Comparison of ENCODE assay signal across 21 mouse cellular contexts in the genomic region with DNA sequence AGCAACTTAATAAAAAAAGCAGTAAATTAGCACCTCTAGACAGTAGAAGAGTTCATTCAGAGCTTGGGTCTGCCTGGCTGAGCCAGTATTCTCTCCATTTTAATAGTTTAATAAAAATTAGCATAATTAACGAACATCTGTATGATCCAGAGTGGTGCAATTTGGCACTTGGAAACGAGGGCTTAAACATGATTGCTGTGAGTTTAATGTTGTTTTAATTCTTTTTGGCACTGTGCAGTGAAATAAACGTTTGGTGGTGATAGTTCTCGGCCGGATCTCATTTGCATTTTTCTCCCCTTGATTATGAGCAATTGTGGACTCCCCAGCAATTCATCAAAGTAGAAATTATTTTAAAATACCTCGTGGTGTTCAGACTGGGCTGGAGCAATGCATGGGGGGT. TPM values are rescaled to one million over a fixed set of nuclear protein-coding genes. Genes with fewer than 3 reads are reported as not detected.
A peak's percentile ranks its signal among the peaks of the same experiment; 100 is the strongest.
DNase-seq lines count a peak whose midpoint lies in the region; ATAC-seq and TF ChIP-seq lines count a peak whose summit lies in the region.
"Had no signal": no experiment of that assay in that cellular context is flagged by ENCODE, and none has a peak within 500 bp of the region (broad histone marks: within the 10 kb centered on the region; RNA-seq: fewer than 3 reads in every experiment).

No protein-coding gene starts in this region.

- TF ChIP-seq CTCF in CH12.LX (conservative IDR thresholded peaks at IDR 0.05 in 1 of 2, IDR thresholded peaks at IDR 0.05 in 1 of 2; ENCODE audit: low read depth in 2 of 2, low read length in 2 of 2) = no peak
- no peak for TF ChIP-seq CTCF in hindbrain, postnatal 0 days (IDR thresholded peaks at IDR 0.05; ENCODE audit: low read depth)
- no peak for TF ChIP-seq CTCF in layer of hippocampus, adult 2 months (conservative IDR thresholded peaks at IDR 0.05)

- H3K36me3 ChIP-seq in forebrain, embryonic 12.5 days (replicated peaks) = no peaks in the 10 kb centered on the region
- no peaks in the 10 kb centered on the region for H3K36me3 ChIP-seq in forebrain, embryonic 11.5 days (ENCODE audit: control insufficient read depth, insufficient read depth, low read length)
- no peaks in the 10 kb centered on the region for H3K36me3 ChIP-seq in hindbrain, embryonic 14.5 days (replicated peaks; ENCODE audit: control insufficient read depth, insufficient read depth)
- no peaks in the 10 kb centered on the region for H3K36me3 ChIP-seq in hindbrain, embryonic 10.5 days
- no peaks in the 10 kb centered on the region for H3K36me3 ChIP-seq in CH12.LX (replicated peaks in 1 of 2; ENCODE audit: control insufficient read depth in 1 of 2, insufficient read depth in 1 of 2, low read length in 1 of 2)
- no peaks in the 10 kb centered on the region for H3K36me3 ChIP-seq in hindbrain, postnatal 0 days (ENCODE audit: insufficient read depth, low read length)
- H3K36me3 ChIP-seq: embryonic facial prominence, embryonic 12.5 days; heart, embryonic 13.5 days had no signal

- ATAC-seq in forebrain, embryonic 12.5 days (ENCODE audit: low FRiP score) = no peak
- ATAC-seq in forebrain, embryonic 11.5 days (replicated peaks; ENCODE audit: low FRiP score) = no peak
- ATAC-seq in hindbrain, embryonic 14.5 days (ENCODE audit: low FRiP score) = no peak
- ATAC-seq in hindbrain, postnatal 0 days = no peak
- no peak for ATAC-seq in erythroblast, adult 5-6 weeks (replicated peaks; ENCODE audit: low FRiP score, poor library complexity, severe bottlenecking)
- ATAC-seq: CD4-positive, CD25-positive, alpha-beta regulatory T cell, adult 4 months; inflammation-experienced regulatory T-cells, adult 6 months; intestine, postnatal 0 days had no signal

- 0 out of 2 replicates have a peak overlapping the region, but pooled peaks have one; percentile 37 for H3K27ac ChIP-seq in forebrain, embryonic 12.5 days
- no peak overlapping the region for H3K27ac ChIP-seq in forebrain, embryonic 11.5 days (ENCODE audit: low read depth, low read length)
- peak overlapping the region; percentile 83 for H3K27ac ChIP-seq in hindbrain, embryonic 14.5 days
- no peak overlapping the region for H3K27ac ChIP-seq in hindbrain, embryonic 10.5 days
- H3K27ac ChIP-seq in CH12.LX (ENCODE audit: insufficient read depth, low read depth) = no peak overlapping the region
- H3K27ac ChIP-seq in hindbrain, postnatal 0 days = 0 out of 2 replicates have a peak overlapping the region, but pooled peaks have one; percentile 32
- H3K27ac ChIP-seq in layer of hippocampus, adult 2 months = no peak overlapping the region
- H3K27ac ChIP-seq: embryonic facial prominence, embryonic 12.5 days; heart, embryonic 13.5 days had no signal

- TF ChIP-seq RAD21 in CH12.LX (IDR thresholded peaks at IDR 0.05; ENCODE audit: low read depth, low read length) = no peak

- in situ Hi-C loops in CH12.LX (cut with MboI; ENCODE audit: low pct_ligation_motif_present, low pct_unique_long_range_greater_than_20kb, low sequenced_read_pairs) = no loop called here

- no peak overlapping the region for H3K9ac ChIP-seq in forebrain, embryonic 12.5 days
- H3K9ac ChIP-seq in forebrain, embryonic 11.5 days (ENCODE audit: low read length) = no peak overlapping the region
- H3K9ac ChIP-seq in hindbrain, embryonic 14.5 days = no peak overlapping the region
- no peak overlapping the region for H3K9ac ChIP-seq in CH12.LX (ENCODE audit: insufficient read depth, low read depth)
- H3K9ac ChIP-seq in hindbrain, postnatal 0 days (replicated peaks; ENCODE audit: low read length) = no peak overlapping the region
- H3K9ac ChIP-seq: embryonic facial prominence, embryonic 12.5 days; heart, embryonic 13.5 days had no signal

- TF ChIP-seq POLR2A in CH12.LX (IDR thresholded peaks at IDR 0.05; ENCODE audit: low read depth, low read length) = no peak

- H3K4me3 ChIP-seq in forebrain, embryonic 12.5 days (replicated peaks) = no peak overlapping the region
- no peak overlapping the region for H3K4me3 ChIP-seq in forebrain, embryonic 11.5 days (ENCODE audit: low read depth, low read length)
- H3K4me3 ChIP-seq in hindbrain, embryonic 14.5 days (replicated peaks; ENCODE audit: low read length) = no peak overlapping the region
- no peak overlapping the region for H3K4me3 ChIP-seq in hindbrain, embryonic 10.5 days
- no peak overlapping the region for H3K4me3 ChIP-seq in CH12.LX (replicated peaks in 1 of 3; ENCODE audit: low read depth in 2 of 3, low read length in 2 of 3, poor library complexity in 1 of 3)
- no peak overlapping the region for H3K4me3 ChIP-seq in hindbrain, postnatal 0 days (ENCODE audit: low read length)
- H3K4me3 ChIP-seq in layer of hippocampus, adult 2 months = no peak overlapping the region
- H3K4me3 ChIP-seq: embryonic facial prominence, embryonic 12.5 days; heart, embryonic 13.5 days had no signal

- no peaks in the 10 kb centered on the region for H3K9me3 ChIP-seq in forebrain, embryonic 12.5 days
- no peaks in the 10 kb centered on the region for H3K9me3 ChIP-seq in forebrain, embryonic 11.5 days (ENCODE audit: control insufficient read depth, low read length)
- no peaks in the 10 kb centered on the region for H3K9me3 ChIP-seq in hindbrain, embryonic 14.5 days (ENCODE audit: control insufficient read depth, low read length)
- no peaks in the 10 kb centered on the region for H3K9me3 ChIP-seq in hindbrain, embryonic 10.5 days
- no peaks in the 10 kb centered on the region for H3K9me3 ChIP-seq in CH12.LX (replicated peaks; ENCODE audit: low read length)
- H3K9me3 ChIP-seq in hindbrain, postnatal 0 days (ENCODE audit: low read length) = no peaks in the 10 kb centered on the region
- H3K9me3 ChIP-seq: embryonic facial prominence, embryonic 12.5 days; heart, embryonic 13.5 days had no signal

- dilution Hi-C loops in CH12.LX (cut with MboI; ENCODE audit: extremely low pct_ligation_motif_present, extremely low pct_unique_long_range_greater_than_20kb, low sequenced_read_pairs) = no loop called here

- WGBS in forebrain, embryonic 12.5 days = 59% methylated on average over 6 of the region's 6 CpGs
- 69% methylated on average over 6 of the region's 6 CpGs for WGBS in forebrain, embryonic 11.5 days
- 50% methylated on average over 6 of the region's 6 CpGs for WGBS in hindbrain, embryonic 14.5 days
- WGBS in hindbrain, embryonic 10.5 days = 76% methylated on average over 6 of the region's 6 CpGs
- WGBS in hindbrain, postnatal 0 days = 44% methylated on average over 6 of the region's 6 CpGs

- no peaks in the 10 kb centered on the region for H3K79me2 ChIP-seq in CH12.LX (replicated peaks; ENCODE audit: control insufficient read depth, extremely low read depth, insufficient read depth, poor library complexity, severe bottlenecking)

- no peak overlapping the region for H3K4me2 ChIP-seq in forebrain, embryonic 12.5 days
- no peak overlapping the region for H3K4me2 ChIP-seq in forebrain, embryonic 11.5 days (ENCODE audit: low read depth, low read length, severe bottlenecking)
- peak overlapping the region; percentile 29; the same call in 1 of the 2 replicates for H3K4me2 ChIP-seq in hindbrain, embryonic 14.5 days (replicated peaks)
- H3K4me2 ChIP-seq in CH12.LX (ENCODE audit: insufficient read depth, low read depth, poor library complexity, severe bottlenecking) = peak overlapping the region; percentile 17; the same call in 1 of the 2 replicates
- H3K4me2 ChIP-seq in hindbrain, postnatal 0 days (ENCODE audit: low read depth, low read length) = 0 out of 2 replicates have a peak overlapping the region, but pooled peaks have one; percentile 2
- H3K4me2 ChIP-seq: embryonic facial prominence, embryonic 12.5 days; heart, embryonic 13.5 days had no signal

- no peak for DNase-seq in forebrain, embryonic 11.5 days (ENCODE audit: low spot score)
- no peak for DNase-seq in hindbrain, embryonic 14.5 days (ENCODE audit: low spot score)
- DNase-seq in hindbrain, embryonic 10.5 days (ENCODE audit: low spot score) = no peak
- DNase-seq in CH12.LX (ENCODE audit: extremely low read depth) = no peak
- DNase-seq in hindbrain, postnatal 0 days (ENCODE audit: low spot score) = no peak
- no peak for DNase-seq in layer of hippocampus, adult 2 months (ENCODE audit: low spot score in 2 of 2)
- DNase-seq: adrenal gland, postnatal 10 days; B cell, adult 2 months; cerebellum, adult 11-12 months; cerebellum, adult 9-10 months; cerebellum, postnatal 25 days; gastrocnemius, postnatal 36 days; heart, adult 11 months; heart, postnatal 4 days had no signal

- peaks cover 26% of the 10 kb centered on the region for H3K4me1 ChIP-seq in forebrain, embryonic 12.5 days
- H3K4me1 ChIP-seq in forebrain, embryonic 11.5 days (replicated peaks; ENCODE audit: control insufficient read depth, insufficient read depth, low read length) = peaks cover 13% of the 10 kb centered on the region
- peaks cover 40% of the 10 kb centered on the region for H3K4me1 ChIP-seq in hindbrain, embryonic 14.5 days (replicated peaks; ENCODE audit: control insufficient read depth, insufficient read depth, low read length)
- peaks cover 28% of the 10 kb centered on the region for H3K4me1 ChIP-seq in hindbrain, embryonic 10.5 days (replicated peaks)
- H3K4me1 ChIP-seq in CH12.LX (ENCODE audit: control insufficient read depth in 1 of 2, insufficient read depth in 2 of 2) = no peaks in the 10 kb centered on the region
- H3K4me1 ChIP-seq in hindbrain, postnatal 0 days (ENCODE audit: insufficient read depth, low read length) = no peaks in the 10 kb centered on the region; the same call in 1 of the 2 replicates
- H3K4me1 ChIP-seq: heart, embryonic 13.5 days had no signal

- no peak for TF ChIP-seq EP300 in CH12.LX (IDR thresholded peaks at IDR 0.05; ENCODE audit: low read length)

- peaks cover 44% of the 10 kb centered on the region for H3K27me3 ChIP-seq in forebrain, embryonic 12.5 days
- H3K27me3 ChIP-seq in forebrain, embryonic 11.5 days (ENCODE audit: control insufficient read depth, insufficient read depth, low read length) = peaks cover 7% of the 10 kb centered on the region
- no peaks in the 10 kb centered on the region for H3K27me3 ChIP-seq in hindbrain, embryonic 14.5 days (ENCODE audit: control insufficient read depth, insufficient read depth, low read length)
- H3K27me3 ChIP-seq in hindbrain, embryonic 10.5 days (ENCODE audit: insufficient read depth, poor library complexity, severe bottlenecking) = peaks cover 5% of the 10 kb centered on the region
- peaks cover 43% of the 10 kb centered on the region for H3K27me3 ChIP-seq in CH12.LX (replicated peaks)
- H3K27me3 ChIP-seq in hindbrain, postnatal 0 days (ENCODE audit: insufficient read depth, low read length) = no peaks in the 10 kb centered on the region
- H3K27me3 ChIP-seq: embryonic facial prominence, embryonic 12.5 days had no signal

RNA-seq across cellular contexts. Expression of a gene that starts 30.7 kb away (rescaled TPM):
- polyA plus RNA-seq in forebrain, embryonic 12.5 days (2016; fragmentation: Nextera tagmentation; extraction: Ambion mirVana) = 31.0 and 40.3 TPM in 2 replicates
- polyA plus RNA-seq in forebrain, embryonic 11.5 days (2014; fragmentation: Nextera tagmentation; extraction: Ambion mirVana) = 17.5 and 26.9 TPM in 2 replicates
- polyA plus RNA-seq in hindbrain, embryonic 14.5 days (2014; fragmentation: Nextera tagmentation; extraction: Ambion mirVana) = 37.9 and 42.5 TPM in 2 replicates
- polyA plus RNA-seq in hindbrain, embryonic 10.5 days (2016; fragmentation: Nextera tagmentation; extraction: Ambion mirVana) = 28.0 and 30.4 TPM in 2 replicates
- total RNA-seq in CH12.LX (2012; rRNA removed) = 153 and 173 TPM in 2 replicates
- 244 and 246 TPM in 2 replicates for total RNA-seq in CH12.LX (2014; rRNA removed)
- polyA plus RNA-seq in CH12.LX (2012; ENCODE audit: insufficient read length, low read depth) = 208 and 217 TPM in 2 replicates
- total RNA-seq in hindbrain, postnatal 0 days (2014; rRNA removed) = 66.0 and 71.4 TPM in 2 replicates
- polyA plus RNA-seq in hindbrain, postnatal 0 days (2015; fragmentation: Nextera tagmentation; extraction: Ambion mirVana) = 36.5 and 40.9 TPM in 2 replicates
- 10 to 100 TPM; 52.5 to 56.7 TPM for total RNA-seq in layer of hippocampus, adult 2 months (2021)
- 1.3 and 12.3 TPM in 2 replicates for total RNA-seq in erythroblast, adult 5-6 weeks (2015; ENCODE audit: low replicate concordance)
- total RNA-seq in erythroblast, adult 5-6 weeks (2017; ENCODE audit: low replicate concordance) = 10.2 and 16.3 TPM in 2 replicates

RNA-seq across cellular contexts. Expression of a gene that starts 42.3 kb away (rescaled TPM):
- 168 and 172 TPM in 2 replicates for polyA plus RNA-seq in forebrain, embryonic 12.5 days (2016; fragmentation: Nextera tagmentation; extraction: Ambion mirVana)
- 140 and 150 TPM in 2 replicates for polyA plus RNA-seq in forebrain, embryonic 11.5 days (2014; fragmentation: Nextera tagmentation; extraction: Ambion mirVana)
- polyA plus RNA-seq in hindbrain, embryonic 14.5 days (2014; fragmentation: Nextera tagmentation; extraction: Ambion mirVana) = 52.5 and 57.7 TPM in 2 replicates
- 158 and 198 TPM in 2 replicates for polyA plus RNA-seq in hindbrain, embryonic 10.5 days (2016; fragmentation: Nextera tagmentation; extraction: Ambion mirVana)
- total RNA-seq in CH12.LX (2012; rRNA removed) (144 and 163 TPM in 2 replicates), CH12.LX (2014; rRNA removed) (115 and 138 TPM in 2 replicates)
- polyA plus RNA-seq in CH12.LX (2012; ENCODE audit: insufficient read length, low read depth) = 223 and 251 TPM in 2 replicates
- total RNA-seq in hindbrain, postnatal 0 days (2014; rRNA removed) = 23.1 and 27.9 TPM in 2 replicates
- polyA plus RNA-seq in hindbrain, postnatal 0 days (2015; fragmentation: Nextera tagmentation; extraction: Ambion mirVana) = 57.2 and 63.0 TPM in 2 replicates
- total RNA-seq in layer of hippocampus, adult 2 months (2021) = 10 to 100 TPM; 44.6 to 47.4 TPM
- 13.6 and 14.4 TPM in 2 replicates for total RNA-seq in erythroblast, adult 5-6 weeks (2015; ENCODE audit: low replicate concordance)
- total RNA-seq in erythroblast, adult 5-6 weeks (2017; ENCODE audit: low replicate concordance) = 22.0 and 32.9 TPM in 2 replicates

Comparison
In these comparisons a context has a peak if more than half of its experiments do, and no peak if none do; other contexts are left out.
1. H3K27ac ChIP-seq: peak in forebrain, embryonic 12.5 days (single experiment), hindbrain, embryonic 14.5 days (single experiment) and hindbrain, postnatal 0 days (single experiment); none in forebrain, embryonic 11.5 days (single experiment), hindbrain, embryonic 10.5 days (single experiment), CH12.LX (single experiment) and layer of hippocampus, adult 2 months (single experiment).
2. H3K4me2 ChIP-seq: peak in hindbrain, embryonic 14.5 days (single experiment), CH12.LX (single experiment) and hindbrain, postnatal 0 days (single experiment); none in forebrain, embryonic 12.5 days (single experiment) and forebrain, embryonic 11.5 days (single experiment).